Mouse (Mus musculus) CD8-positive naive resting alpha-beta T cell, adult 57 days (primary cell): ENCODE measurements around the gene Timeless. TPM values are rescaled to one million over a fixed set of nuclear protein-coding genes. Genes with fewer than 3 reads are reported as not detected.

Source experiments
- total RNA-seq: library from RNA; stranded (reverse); gene quantifications from one replicate; pipeline ENCODE4 v1.2.4, GENCODE M21; 2023

Timeless gene
- 37.2 TPM for total RNA-seq

GRCm38 (mm10) chr10:128231697-128232419, at the start of gene Timeless:
Gene Timeless, plus strand, starts transcription at chr10:128232065.

GRCm38 (mm10) chr10:128194024-128194550, 37.8 kb upstream of the Timeless start, which contains the start of gene Gls2:
Gene Gls2, plus strand, starts transcription at chr10:128194457.

GRCm38 (mm10) chr10:128211390-128212108, 20.3 kb upstream of the Timeless start, which contains the start of gene Spryd4:
Gene Spryd4, minus strand, starts transcription at chr10:128211807.

GRCm38 (mm10) chr10:128225538-128225937, 6.3 kb upstream of the Timeless start, which contains the start of gene Mip:
Gene Mip, plus strand, starts transcription at chr10:128225838.

GRCm38 (mm10) chr10:128253677-128254255, 21.9 kb downstream of the Timeless start, which contains the start of gene Apon:
Gene Apon, plus strand, starts transcription at chr10:128254096.

GRCm38 (mm10) chr10:128268371-128268770, 36.5 kb downstream of the Timeless start, which contains the start of gene Apof:
Gene Apof, plus strand, starts transcription at chr10:128268671.

GRCm38 (mm10) chr10:128270287-128270841, 38.5 kb downstream of the Timeless start, which contains the start of gene Stat2:
Gene Stat2, plus strand, starts transcription at chr10:128270559.

GRCm38 (mm10) chr10:128298702-128299171, 66.9 kb downstream of the Timeless start, which contains the start of gene Il23a:
Gene Il23a, minus strand, starts transcription at chr10:128298752.

Other genes starting within 250 kb of the Timeless start
- not detected for gene Hsd17b6, start 224.5 kb upstream of the Timeless start, total RNA-seq
- 20.7 TPM for gene Prim1, start 216.9 kb upstream of the Timeless start, total RNA-seq
- gene Naca, start 196.5 kb upstream of the Timeless start, total RNA-seq, result 830 TPM
- 118 TPM for gene Ptges3, start 173.1 kb upstream of the Timeless start, total RNA-seq
- 629 TPM for gene Atp5b, start 148.8 kb upstream of the Timeless start, total RNA-seq
- 104 TPM for gene Baz2a, start 140.5 kb upstream of the Timeless start, total RNA-seq
- 37.2 TPM for gene Rbms2, start 51.8 kb upstream of the Timeless start, total RNA-seq
- 0.86 TPM for gene Gls2, start 37.6 kb upstream of the Timeless start, total RNA-seq
- gene Spryd4, start 20.3 kb upstream of the Timeless start, total RNA-seq, result 14.0 TPM
- gene Mip, start 6.2 kb upstream of the Timeless start, total RNA-seq, result not detected
- not detected for gene Apon, start 22.0 kb downstream of the Timeless start, total RNA-seq
- not detected for gene Apof, start 36.6 kb downstream of the Timeless start, total RNA-seq
- 59.1 TPM for gene Stat2, start 38.5 kb downstream of the Timeless start, total RNA-seq
- not detected for gene Il23a, start 66.7 kb downstream of the Timeless start, total RNA-seq
- gene Pan2, start 71.3 kb downstream of the Timeless start, total RNA-seq, result 45.0 TPM
- 19.0 TPM for gene Cnpy2, start 90.4 kb downstream of the Timeless start, total RNA-seq
- 82.2 TPM for gene Cs, start 105.7 kb downstream of the Timeless start, total RNA-seq
- gene Coq10a, start 136.9 kb downstream of the Timeless start, total RNA-seq, result 22.3 TPM
- gene Ankrd52, start 145.1 kb downstream of the Timeless start, total RNA-seq, result 50.4 TPM
- gene Slc39a5, start 169.2 kb downstream of the Timeless start, total RNA-seq, result not detected
- 41.9 TPM for gene Nabp2, start 179.4 kb downstream of the Timeless start, total RNA-seq
- 28.7 TPM for gene Rnf41, start 179.6 kb downstream of the Timeless start, total RNA-seq
- 114 TPM for gene Smarcc2, start 227.2 kb downstream of the Timeless start, total RNA-seq